ENCODE assay signal across 21 mouse cellular contexts in genomic region chr13:112857921-112858320, GRCm38 (mm10). TPM values are rescaled to one million over a fixed set of nuclear protein-coding genes. Genes with fewer than 3 reads are reported as not detected.
DNase-seq lines count a peak whose midpoint lies in the region; ATAC-seq and TF ChIP-seq lines count a peak whose summit lies in the region.
"Had no signal": no experiment of that assay in that cellular context is flagged by ENCODE, and none has a peak within 500 bp of the region (broad histone marks: within the 10 kb centered on the region; RNA-seq: fewer than 3 reads in every experiment).

No protein-coding gene starts in this region.

- no peaks in the 10 kb centered on the region for H3K27me3 ChIP-seq in midbrain, embryonic 11.5 days (ENCODE audit: control insufficient read depth, insufficient read depth, low read length)
- H3K27me3 ChIP-seq in midbrain, postnatal 0 days (ENCODE audit: insufficient read depth, low read length) = no peaks in the 10 kb centered on the region
- H3K27me3 ChIP-seq in hindbrain, embryonic 14.5 days (ENCODE audit: control insufficient read depth, insufficient read depth, low read length) = no peaks in the 10 kb centered on the region
- H3K27me3 ChIP-seq: embryonic facial prominence, embryonic 13.5 days; embryonic facial prominence, embryonic 15.5 days; forebrain, embryonic 12.5 days had no signal

- H3K36me3 ChIP-seq in midbrain, embryonic 11.5 days (ENCODE audit: control insufficient read depth, insufficient read depth, low read length) = no peaks in the 10 kb centered on the region
- H3K36me3 ChIP-seq in midbrain, postnatal 0 days (ENCODE audit: insufficient read depth, low read length) = peaks cover 13% of the 10 kb centered on the region
- H3K36me3 ChIP-seq in hindbrain, embryonic 14.5 days (replicated peaks; ENCODE audit: control insufficient read depth, insufficient read depth) = peaks cover 29% of the 10 kb centered on the region

- WGBS in midbrain, embryonic 11.5 days = 80% methylated on average over 7 of the region's 7 CpGs
- 67% methylated on average over 7 of the region's 7 CpGs for WGBS in midbrain, postnatal 0 days
- 81% methylated on average over 7 of the region's 7 CpGs for WGBS in hindbrain, embryonic 14.5 days

- no peak overlapping the region for H3K4me2 ChIP-seq in midbrain, embryonic 11.5 days
- no peak overlapping the region for H3K4me2 ChIP-seq in midbrain, postnatal 0 days (ENCODE audit: low read depth, low read length, poor library complexity, severe bottlenecking)
- H3K4me2 ChIP-seq in hindbrain, embryonic 14.5 days (replicated peaks) = no peak overlapping the region
- H3K4me2 ChIP-seq: embryonic facial prominence, embryonic 13.5 days; embryonic facial prominence, embryonic 15.5 days; forebrain, embryonic 12.5 days had no signal

- peaks cover 2% of the 10 kb centered on the region; the same call in 1 of the 2 replicates for H3K4me1 ChIP-seq in midbrain, embryonic 11.5 days (ENCODE audit: control insufficient read depth, insufficient read depth, low read length)
- no peaks in the 10 kb centered on the region for H3K4me1 ChIP-seq in midbrain, postnatal 0 days (ENCODE audit: insufficient read depth, low read length)
- H3K4me1 ChIP-seq in hindbrain, embryonic 14.5 days (replicated peaks; ENCODE audit: control insufficient read depth, insufficient read depth, low read length) = peaks cover 4% of the 10 kb centered on the region; the same call in 1 of the 2 replicates
- H3K4me1 ChIP-seq: embryonic facial prominence, embryonic 13.5 days; embryonic facial prominence, embryonic 15.5 days had no signal

- DNase-seq in midbrain, embryonic 11.5 days (ENCODE audit: low spot score, missing footprints) = peak; percentile 73
- DNase-seq in midbrain, postnatal 0 days (ENCODE audit: low spot score) = no peak
- peak; percentile 35 for DNase-seq in ZHBTc4 (ENCODE audit: low read depth, low spot score)
- DNase-seq in cerebellum, postnatal 10 days = no peak
- DNase-seq in hindbrain, embryonic 14.5 days (ENCODE audit: low spot score) = no peak
- DNase-seq: adrenal gland, adult 2 months; adrenal gland, postnatal 10 days; adrenal gland, postnatal 25 days; cerebellum, adult 11-12 months; cerebellum, adult 2 months; cerebellum, adult 9-10 months; cerebellum, postnatal 14 days; cerebellum, postnatal 36 days; embryo, embryonic 11 days had no signal

- ATAC-seq in midbrain, embryonic 11.5 days (ENCODE audit: low FRiP score) = no peak
- ATAC-seq in midbrain, postnatal 0 days (ENCODE audit: low FRiP score) = no peak
- ATAC-seq in hindbrain, embryonic 14.5 days (ENCODE audit: low FRiP score) = no peak
- ATAC-seq: forebrain, embryonic 14.5 days; forebrain, embryonic 16.5 days had no signal

- H3K27ac ChIP-seq in midbrain, embryonic 11.5 days (ENCODE audit: low read depth, low read length) = no peak overlapping the region
- no peak overlapping the region for H3K27ac ChIP-seq in midbrain, postnatal 0 days (ENCODE audit: low read depth, low read length)
- H3K27ac ChIP-seq in hindbrain, embryonic 14.5 days = no peak overlapping the region
- H3K27ac ChIP-seq: embryonic facial prominence, embryonic 13.5 days; embryonic facial prominence, embryonic 15.5 days; forebrain, embryonic 10.5 days; forebrain, embryonic 12.5 days had no signal

- H3K9ac ChIP-seq in midbrain, embryonic 11.5 days (ENCODE audit: low read length) = no peak overlapping the region
- H3K9ac ChIP-seq in midbrain, postnatal 0 days (replicated peaks; ENCODE audit: low read length, poor library complexity, severe bottlenecking) = no peak overlapping the region
- H3K9ac ChIP-seq in hindbrain, embryonic 14.5 days = no peak overlapping the region
- H3K9ac ChIP-seq: embryonic facial prominence, embryonic 13.5 days; embryonic facial prominence, embryonic 15.5 days; forebrain, embryonic 12.5 days had no signal

- no peak overlapping the region for H3K4me3 ChIP-seq in midbrain, embryonic 11.5 days (ENCODE audit: low read depth, low read length)
- no peak overlapping the region for H3K4me3 ChIP-seq in midbrain, postnatal 0 days (ENCODE audit: low read depth, low read length)
- no peak overlapping the region for H3K4me3 ChIP-seq in hindbrain, embryonic 14.5 days (replicated peaks; ENCODE audit: low read length)
- H3K4me3 ChIP-seq: embryonic facial prominence, embryonic 13.5 days; embryonic facial prominence, embryonic 15.5 days; erythroblast, embryonic 14.5 days; forebrain, embryonic 10.5 days; forebrain, embryonic 12.5 days had no signal

- TF ChIP-seq CTCF in midbrain, postnatal 0 days (IDR thresholded peaks at IDR 0.05) = no peak

- H3K9me3 ChIP-seq in midbrain, embryonic 11.5 days (ENCODE audit: control insufficient read depth, low read length) = no peaks in the 10 kb centered on the region
- no peaks in the 10 kb centered on the region for H3K9me3 ChIP-seq in midbrain, postnatal 0 days (ENCODE audit: low read length)
- no peaks in the 10 kb centered on the region for H3K9me3 ChIP-seq in hindbrain, embryonic 14.5 days (ENCODE audit: control insufficient read depth, low read length)
- H3K9me3 ChIP-seq: embryonic facial prominence, embryonic 13.5 days; embryonic facial prominence, embryonic 15.5 days; forebrain, embryonic 10.5 days; forebrain, embryonic 12.5 days had no signal

RNA-seq across cellular contexts. Expression of gene Plpp1, which starts 57.3 kb away (rescaled TPM):
- polyA plus RNA-seq in midbrain, embryonic 11.5 days (2014; fragmentation: Nextera tagmentation; extraction: Ambion mirVana) = 19.1 and 20.1 TPM in 2 replicates
- 59.7 and 59.9 TPM in 2 replicates for total RNA-seq in midbrain, postnatal 0 days (2014; rRNA removed)
- 87.2 and 91.0 TPM in 2 replicates for polyA plus RNA-seq in midbrain, postnatal 0 days (2015; fragmentation: Nextera tagmentation; extraction: Ambion mirVana)
- polyA plus RNA-seq in hindbrain, embryonic 14.5 days (2014; fragmentation: Nextera tagmentation; extraction: Ambion mirVana) = 63.8 and 65.1 TPM in 2 replicates

Comparison
In these comparisons a context has a peak if more than half of its experiments do, and no peak if none do; other contexts are left out.
1. DNase-seq: peak in midbrain, embryonic 11.5 days (single experiment) and ZHBTc4 (single experiment); none in midbrain, postnatal 0 days (single experiment), cerebellum, postnatal 10 days (0 of 2) and hindbrain, embryonic 14.5 days (single experiment).